Comparison of ENCODE assay signal across 8 mouse cellular contexts in the genomic region with DNA sequence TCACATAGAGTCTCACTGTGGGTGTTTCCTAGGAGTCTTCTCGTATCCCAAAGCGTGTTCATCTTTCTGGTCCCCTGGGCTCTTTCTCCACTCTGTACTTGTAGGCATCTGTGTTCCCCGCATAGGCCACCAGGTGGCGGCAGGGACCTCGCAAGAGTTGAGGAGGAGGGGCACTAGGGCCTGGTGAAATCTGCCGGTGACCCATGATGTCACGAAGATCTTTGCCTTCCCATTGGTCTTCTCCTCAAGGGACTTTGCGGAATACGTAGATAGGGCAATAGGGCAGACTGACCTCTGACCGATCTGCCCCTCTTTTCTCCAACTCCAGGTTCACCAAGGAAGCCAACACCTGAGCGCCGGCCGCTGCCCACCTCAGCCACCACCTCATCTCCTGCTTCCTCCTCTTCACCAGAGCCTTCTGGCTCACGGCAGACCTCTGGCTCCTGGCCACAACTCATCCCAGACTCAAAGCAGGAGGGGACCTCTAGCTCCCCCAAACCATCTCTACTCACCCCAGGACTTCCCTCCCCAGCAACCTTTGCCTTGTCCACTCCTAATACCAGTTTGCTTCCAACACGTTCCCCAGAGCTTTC. TPM values are rescaled to one million over a fixed set of nuclear protein-coding genes. Genes with fewer than 3 reads are reported as not detected.
DNase-seq lines count a peak whose midpoint lies in the region; ATAC-seq lines count a peak whose summit lies in the region.

No protein-coding gene starts in this region.

- H3K9me3 ChIP-seq in hindbrain, embryonic 16.5 days (ENCODE audit: control insufficient read depth, low read length): no peaks in the 10 kb centered on the region

- WGBS in hindbrain, embryonic 16.5 days: 19% methylated on average over 15 of the region's 15 CpGs
- 8% methylated on average over 15 of the region's 15 CpGs for WGBS in macrophage (ENCODE audit: missing documents)

- peak overlapping the region; percentile 54 for H3K4me2 ChIP-seq in hindbrain, embryonic 16.5 days (ENCODE audit: low read length)

- no peaks in the 10 kb centered on the region for H3K36me3 ChIP-seq in hindbrain, embryonic 16.5 days (ENCODE audit: control insufficient read depth, insufficient read depth, low read length)
- H3K36me3 ChIP-seq in macrophage (ENCODE audit: inconsistent target): no peaks in the 10 kb centered on the region

- no peaks in the 10 kb centered on the region; the same call in 1 of the 2 replicates for H3K4me1 ChIP-seq in hindbrain, embryonic 16.5 days (ENCODE audit: control insufficient read depth, insufficient read depth, low read depth, low read length)

- peak; percentile 89 for DNase-seq in T-cell, adult 2 months (ENCODE audit: low spot score)
- DNase-seq in cerebellum, postnatal 4 days (ENCODE audit: low spot score in 2 of 2): peak; percentile 86 to 91
- peak; percentile 96 for DNase-seq in gastrocnemius, adult 18-20 months (ENCODE audit: low spot score)
- peak; percentile 91 to 96 for DNase-seq in left cerebral cortex, adult 18-20 months (ENCODE audit: low spot score in 2 of 2)
- peak; percentile 92 for DNase-seq in right cerebral cortex, adult 18-20 months
- DNase-seq in urinary bladder, postnatal 10 days (ENCODE audit: low spot score): peak; percentile 75

- no peaks in the 10 kb centered on the region for H3K79me2 ChIP-seq in macrophage (ENCODE audit: inconsistent target)

- H3K27ac ChIP-seq in hindbrain, embryonic 16.5 days (ENCODE audit: low read depth, low read length): no peak overlapping the region
- H3K27ac ChIP-seq in macrophage: no peak overlapping the region

- peak; percentile 78 for ATAC-seq in hindbrain, embryonic 16.5 days

- no peak overlapping the region for H3K9ac ChIP-seq in hindbrain, embryonic 16.5 days (ENCODE audit: low read depth, low read length)

- no peaks in the 10 kb centered on the region for H3K27me3 ChIP-seq in hindbrain, embryonic 16.5 days (replicated peaks; ENCODE audit: control insufficient read depth, insufficient read depth, low read length)

- H3K4me3 ChIP-seq in hindbrain, embryonic 16.5 days (ENCODE audit: low read length): peak overlapping the region; percentile 38
- H3K4me3 ChIP-seq in macrophage (ENCODE audit: inconsistent target): peak overlapping the region; percentile 20; the same call in 1 of the 2 replicates

RNA-seq across cellular contexts. Expression of a gene that starts 17.7 kb away (rescaled TPM):
- 1 to 10 TPM; 3.9 to 4.7 TPM for total RNA-seq in gastrocnemius, adult 18-20 months (2021)
- polyA plus RNA-seq in hindbrain, embryonic 16.5 days (2015; fragmentation: Nextera tagmentation; extraction: Ambion mirVana): 1.1 and 2.4 TPM in 2 replicates
- 1 to 10 TPM; 2.6 to 3.3 TPM for total RNA-seq in left cerebral cortex, adult 18-20 months (2021)
- total RNA-seq in macrophage (2018; cell fraction: chromatin; rRNA removed): 1 to 10 TPM in 8 of 26 experiments, under 1 TPM in 18; 0.16 to 5.4 (median 0.47) TPM
- total RNA-seq in macrophage (2018; cell fraction: cytosol; rRNA removed): 1 to 10 TPM in 2 of 26 experiments, under 1 TPM in 24; 0.06 to 1.2 (median 0.36) TPM
- total RNA-seq in macrophage (2018; cell fraction: nucleus; rRNA removed): 1 to 10 TPM in 15 of 26 experiments, under 1 TPM in 11; 0.18 to 2.9 (median 1.3) TPM
- 0.13 to 0.33 TPM (median 0.28 TPM) in 3 replicates for polyA plus RNA-seq in macrophage (2018)

RNA-seq across cellular contexts. Expression of a gene that starts 20.9 kb away (rescaled TPM):
- total RNA-seq in gastrocnemius, adult 18-20 months (2021): 100 to 1,000 TPM in 1 of 2 experiments, 10 to 100 TPM in 1; 37.4 to 119 TPM
- 0.14 TPM in 1 of 2 replicates, not detected in the other for polyA plus RNA-seq in hindbrain, embryonic 16.5 days (2015; fragmentation: Nextera tagmentation; extraction: Ambion mirVana)
- under 1 TPM; 0.26 to 0.45 TPM for total RNA-seq in left cerebral cortex, adult 18-20 months (2021)
- 1 to 10 TPM in 3 of 26 experiments, under 1 TPM in 4, not detected in 19; 0.32 to 1.3 (median 0.94) TPM for total RNA-seq in macrophage (2018; cell fraction: chromatin; rRNA removed)
- total RNA-seq in macrophage (2018; cell fraction: cytosol; rRNA removed): 1 to 10 TPM in 6 of 26 experiments, under 1 TPM in 20; 0.07 to 1.7 (median 0.34) TPM
- total RNA-seq in macrophage (2018; cell fraction: nucleus; rRNA removed): 1 to 10 TPM in 3 of 26 experiments, under 1 TPM in 11, not detected in 12; 0.37 to 2.4 (median 0.63) TPM
- polyA plus RNA-seq in macrophage (2018): 0.36 to 1.8 TPM (median 1.1 TPM) in 3 replicates

RNA-seq across cellular contexts. Expression of a gene that starts 21.5 kb away (rescaled TPM):
- total RNA-seq in gastrocnemius, adult 18-20 months (2021): 1 to 10 TPM; 3.2 to 4.6 TPM
- polyA plus RNA-seq in hindbrain, embryonic 16.5 days (2015; fragmentation: Nextera tagmentation; extraction: Ambion mirVana): 35.2 and 39.3 TPM in 2 replicates
- total RNA-seq in left cerebral cortex, adult 18-20 months (2021): 100 to 1,000 TPM; 104 TPM
- 1 to 10 TPM in 25 of 26 experiments, under 1 TPM in 1; 0.46 to 7.4 (median 3.0) TPM for total RNA-seq in macrophage (2018; cell fraction: chromatin; rRNA removed)
- under 1 TPM; 0.09 to 0.71 (median 0.34) TPM for total RNA-seq in macrophage (2018; cell fraction: cytosol; rRNA removed)
- total RNA-seq in macrophage (2018; cell fraction: nucleus; rRNA removed): 1 to 10 TPM in 18 of 26 experiments, under 1 TPM in 8; 0.36 to 6.6 (median 1.8) TPM
- 0.15 to 1.1 TPM (median 0.17 TPM) in 3 replicates for polyA plus RNA-seq in macrophage (2018)

RNA-seq across cellular contexts. Expression of a gene that starts 27.6 kb away (rescaled TPM):
- total RNA-seq in gastrocnemius, adult 18-20 months (2021): 10 to 100 TPM in 1 of 2 experiments, 1 to 10 TPM in 1; 1.8 to 15.5 TPM
- 0.70 and 0.71 TPM in 2 replicates for polyA plus RNA-seq in hindbrain, embryonic 16.5 days (2015; fragmentation: Nextera tagmentation; extraction: Ambion mirVana)
- total RNA-seq in left cerebral cortex, adult 18-20 months (2021): under 1 TPM; 0.58 to 0.91 TPM
- not detected for total RNA-seq in macrophage (2018; cell fraction: chromatin; rRNA removed)
- not detected for total RNA-seq in macrophage (2018; cell fraction: cytosol; rRNA removed)
- total RNA-seq in macrophage (2018; cell fraction: nucleus; rRNA removed): not detected
- not detected in 3 replicates for polyA plus RNA-seq in macrophage (2018)

RNA-seq across cellular contexts. Expression of a gene that starts 28.3 kb away (rescaled TPM):
- total RNA-seq in gastrocnemius, adult 18-20 months (2021): 1 to 10 TPM; 8.7 to 8.9 TPM
- polyA plus RNA-seq in hindbrain, embryonic 16.5 days (2015; fragmentation: Nextera tagmentation; extraction: Ambion mirVana): 3.2 and 4.2 TPM in 2 replicates
- 10 to 100 TPM; 14.7 to 15.9 TPM for total RNA-seq in left cerebral cortex, adult 18-20 months (2021)
- 10 to 100 TPM in 9 of 26 experiments, 1 to 10 TPM in 17; 4.8 to 12.2 (median 8.9) TPM for total RNA-seq in macrophage (2018; cell fraction: chromatin; rRNA removed)
- total RNA-seq in macrophage (2018; cell fraction: cytosol; rRNA removed): 1 to 10 TPM; 5.0 to 8.7 (median 6.9) TPM
- total RNA-seq in macrophage (2018; cell fraction: nucleus; rRNA removed): 10 to 100 TPM in 8 of 26 experiments, 1 to 10 TPM in 18; 5.9 to 11.3 (median 9.1) TPM
- 3.1 to 5.6 TPM (median 4.4 TPM) in 3 replicates for polyA plus RNA-seq in macrophage (2018)

Comparison
In these comparisons a context has a peak if more than half of its experiments do, and no peak if none do; other contexts are left out.
1. RNA of a gene that starts 20.9 kb away (total RNA-seq): 37.4 to 119 TPM in gastrocnemius, adult 18-20 months; 0.26 to 0.45 TPM in left cerebral cortex, adult 18-20 months; every median in the first group is over 10 times any median in the second.
2. RNA of a gene that starts 21.5 kb away (total RNA-seq): 104 TPM in left cerebral cortex, adult 18-20 months; 3.2 to 4.6 TPM in gastrocnemius, adult 18-20 months; every median in the first group is over 10 times any median in the second.
3. Peak in every context shown above with its lines, with median percentiles within 50 percentile points of each other: DNase-seq.